Mouse (Mus musculus): Measurements from ENCODE around the gene Isg20. TPM values are rescaled to one million over a fixed set of nuclear protein-coding genes. Genes with fewer than 3 reads are reported as not detected.

The Isg20 gene
- polyA plus RNA-seq, 1 experiment from 2014 or later, result 4.5 TPM

DNA sequence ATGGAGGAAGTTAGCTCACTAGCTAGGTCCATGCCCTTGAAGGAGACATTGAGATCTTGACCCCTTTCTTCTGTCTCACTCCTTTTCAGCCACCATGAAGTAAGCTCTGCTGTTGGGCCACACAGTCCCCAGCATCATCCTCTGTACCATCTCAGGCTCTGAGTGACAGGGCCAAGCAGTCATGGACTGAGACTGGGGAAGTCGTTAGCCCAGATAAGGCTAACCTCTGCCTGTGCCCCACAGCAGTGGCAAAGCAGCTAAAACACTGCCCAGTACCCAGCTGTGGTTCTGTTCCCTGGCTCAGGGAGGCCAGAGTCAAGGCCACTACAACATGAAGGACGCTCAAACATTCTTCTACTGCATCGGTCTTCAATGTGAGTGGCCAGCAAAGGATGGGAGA, 14.0 kb downstream of the Isg20 start:
- ATAC-seq, result no peak
- no peak overlapping the region for H3K4me2 ChIP-seq (replicated peaks)
- no peaks in the 10 kb centered on the region for H3K9me3 ChIP-seq
- WGBS, result 76% methylated on average over 3 of the region's 3 CpGs
- no peak overlapping the region for H3K9ac ChIP-seq
- no peaks in the 10 kb centered on the region for H3K27me3 ChIP-seq (replicated peaks)
- no peak overlapping the region for H3K4me3 ChIP-seq (replicated peaks)
- H3K27ac ChIP-seq, result no peak overlapping the region
- H3K4me1 ChIP-seq (replicated peaks), result no peaks in the 10 kb centered on the region
- no peaks in the 10 kb centered on the region for H3K36me3 ChIP-seq

DNA sequence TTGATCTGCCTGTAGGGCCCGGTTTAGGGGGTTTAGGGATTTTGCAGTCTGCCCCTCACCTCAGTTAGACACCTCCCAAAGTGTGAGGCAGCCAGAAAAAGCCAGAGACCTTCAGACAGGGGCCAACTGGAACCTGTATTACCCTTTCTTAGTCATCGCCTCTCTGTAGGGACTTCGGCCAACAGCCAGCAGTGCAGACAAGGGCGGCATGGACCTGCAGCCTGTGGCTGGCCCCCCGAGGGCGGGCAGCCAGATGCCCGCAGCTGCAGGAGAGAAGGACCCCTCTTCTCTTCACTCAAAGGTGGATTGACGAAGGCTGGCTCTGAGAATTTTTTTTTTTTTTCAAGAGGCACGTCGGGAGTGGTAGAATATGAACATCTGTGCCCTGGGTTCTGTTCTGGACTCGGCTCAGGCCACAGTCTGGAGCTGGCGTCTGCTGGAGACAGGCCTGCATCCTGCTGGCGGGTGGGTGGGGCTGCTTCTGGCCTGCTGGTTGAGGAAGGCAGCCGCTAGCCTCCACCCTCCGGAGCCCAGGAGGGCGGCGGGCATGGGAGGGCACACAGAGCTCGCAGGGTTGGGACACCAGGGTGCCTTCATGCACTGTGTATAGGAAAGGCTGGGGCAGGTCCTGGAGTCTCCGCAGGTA, 25.9 kb downstream of the Isg20 start:
- no peaks in the 10 kb centered on the region for H3K36me3 ChIP-seq
- no peak overlapping the region for H3K9ac ChIP-seq
- H3K4me2 ChIP-seq (replicated peaks), result no peak overlapping the region
- H3K9me3 ChIP-seq, result no peaks in the 10 kb centered on the region
- no peak overlapping the region for H3K27ac ChIP-seq
- no peaks in the 10 kb centered on the region for H3K27me3 ChIP-seq (replicated peaks)
- no peak overlapping the region for H3K4me3 ChIP-seq (replicated peaks)
- WGBS, result 63% methylated on average over 19 of the region's 19 CpGs
- no peak for ATAC-seq
- H3K4me1 ChIP-seq (replicated peaks), result no peaks in the 10 kb centered on the region

- Histone ChIP-seq H3K9ac (no peak overlapping the region), H3K27me3 (replicated peaks) (no peaks in the 10 kb centered on the region), H3K27ac (no peak overlapping the region), H3K9me3 (no peaks in the 10 kb centered on the region), H3K4me3 (replicated peaks) (no peak overlapping the region), H3K4me2 (replicated peaks) (no peak overlapping the region), H3K4me1 (replicated peaks) (no peaks in the 10 kb centered on the region), H3K36me3 (no peaks in the 10 kb centered on the region)
- WGBS, result 82% methylated on average over 3 of the region's 3 CpGs
- no peak for ATAC-seq
These were observed 27.7 kb downstream of the Isg20 start for GRCm38 (mm10) chr7:78940971-78941370.

DNA sequence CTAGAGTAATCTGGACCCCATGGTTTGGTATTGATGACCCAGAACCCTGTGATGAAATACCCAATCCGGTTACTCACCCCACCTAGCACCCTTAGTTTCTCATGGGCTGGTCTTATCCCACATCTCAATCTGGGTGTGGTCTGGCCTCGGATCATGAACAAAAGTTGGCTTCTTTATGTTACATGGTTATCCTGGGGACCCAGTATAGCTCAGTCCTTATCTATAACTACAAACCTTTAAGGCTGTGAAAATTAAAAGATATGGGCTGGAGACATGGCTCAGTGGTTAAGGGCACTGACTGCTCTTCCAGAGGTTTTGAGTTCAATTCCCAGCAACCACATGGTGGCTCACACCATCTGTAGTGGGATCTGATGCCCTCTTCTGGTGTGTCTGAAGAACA, 29.3 kb downstream of the Isg20 start:
- Histone ChIP-seq H3K4me3 (replicated peaks) (no peak overlapping the region), H3K4me1 (replicated peaks) (no peaks in the 10 kb centered on the region), H3K27ac (no peak overlapping the region), H3K9ac (no peak overlapping the region), H3K27me3 (replicated peaks) (no peaks in the 10 kb centered on the region), H3K4me2 (replicated peaks) (no peak overlapping the region), H3K36me3 (no peaks in the 10 kb centered on the region), H3K9me3 (no peaks in the 10 kb centered on the region)
- ATAC-seq, result no peak
- 81% methylated on average over 2 of the region's 2 CpGs for WGBS

DNA sequence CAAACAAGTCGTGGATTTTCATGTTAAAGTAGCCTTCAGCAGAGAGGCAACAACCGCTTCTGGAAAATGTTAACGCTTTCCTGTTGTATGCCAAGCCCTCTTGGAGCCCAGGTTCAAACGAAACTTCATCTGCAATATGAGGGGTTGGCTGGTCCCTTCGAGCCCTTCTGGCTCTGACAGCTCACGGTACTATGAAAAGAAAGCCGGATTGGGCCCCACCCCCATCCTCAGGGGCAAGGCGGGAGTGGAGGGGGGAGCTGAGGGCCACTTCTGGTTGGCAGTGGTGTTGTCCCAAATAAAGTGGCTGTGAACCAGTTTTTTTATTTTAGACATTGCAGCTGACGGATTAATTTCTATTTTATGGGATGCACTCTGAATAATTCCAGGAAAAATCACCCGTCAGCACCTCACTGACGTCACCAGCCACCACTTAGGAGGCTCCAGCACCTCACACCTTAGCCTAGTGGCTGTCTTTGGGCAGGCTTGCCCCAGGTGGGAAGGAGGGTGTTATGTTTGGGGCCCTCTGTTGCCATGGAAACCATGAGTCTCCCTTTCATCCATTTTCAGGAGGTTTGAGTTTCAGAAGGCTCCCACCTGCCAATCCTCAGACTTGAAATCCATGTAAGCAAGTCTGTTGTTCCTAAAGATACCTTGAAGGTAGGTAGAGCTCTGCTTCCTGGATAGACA, 40.8 kb downstream of the Isg20 start:
- Histone ChIP-seq H3K4me2 (replicated peaks) (no peak overlapping the region), H3K9ac (no peak overlapping the region), H3K9me3 (no peaks in the 10 kb centered on the region), H3K4me3 (replicated peaks) (no peak overlapping the region), H3K4me1 (replicated peaks) (no peaks in the 10 kb centered on the region), H3K27ac (no peak overlapping the region), H3K27me3 (replicated peaks) (no peaks in the 10 kb centered on the region), H3K36me3 (no peaks in the 10 kb centered on the region)
- 23% methylated on average over 11 of the region's 11 CpGs for WGBS
- no peak for ATAC-seq

- Histone ChIP-seq H3K4me3 (replicated peaks) (no peak overlapping the region), H3K4me1 (replicated peaks) (no peaks in the 10 kb centered on the region), H3K9me3 (no peaks in the 10 kb centered on the region), H3K36me3 (no peaks in the 10 kb centered on the region), H3K9ac (no peak overlapping the region), H3K27ac (no peak overlapping the region), H3K4me2 (replicated peaks) (no peak overlapping the region), H3K27me3 (replicated peaks) (no peaks in the 10 kb centered on the region)
- 70% methylated on average over 6 of the region's 6 CpGs for WGBS
- no peak for ATAC-seq
These were observed 41.4 kb downstream of the Isg20 start for GRCm38 (mm10) chr7:78954619-78955018.

- 86% methylated on average over 6 of the region's 6 CpGs for WGBS
- Histone ChIP-seq H3K36me3 (no peaks in the 10 kb centered on the region), H3K27me3 (replicated peaks) (no peaks in the 10 kb centered on the region), H3K9me3 (no peaks in the 10 kb centered on the region), H3K4me3 (replicated peaks) (no peak overlapping the region), H3K4me1 (replicated peaks) (no peaks in the 10 kb centered on the region), H3K27ac (no peak overlapping the region), H3K4me2 (replicated peaks) (no peak overlapping the region), H3K9ac (no peak overlapping the region)
- ATAC-seq, result no peak
These were observed 41.9 kb downstream of the Isg20 start for GRCm38 (mm10) chr7:78955086-78955485.

DNA sequence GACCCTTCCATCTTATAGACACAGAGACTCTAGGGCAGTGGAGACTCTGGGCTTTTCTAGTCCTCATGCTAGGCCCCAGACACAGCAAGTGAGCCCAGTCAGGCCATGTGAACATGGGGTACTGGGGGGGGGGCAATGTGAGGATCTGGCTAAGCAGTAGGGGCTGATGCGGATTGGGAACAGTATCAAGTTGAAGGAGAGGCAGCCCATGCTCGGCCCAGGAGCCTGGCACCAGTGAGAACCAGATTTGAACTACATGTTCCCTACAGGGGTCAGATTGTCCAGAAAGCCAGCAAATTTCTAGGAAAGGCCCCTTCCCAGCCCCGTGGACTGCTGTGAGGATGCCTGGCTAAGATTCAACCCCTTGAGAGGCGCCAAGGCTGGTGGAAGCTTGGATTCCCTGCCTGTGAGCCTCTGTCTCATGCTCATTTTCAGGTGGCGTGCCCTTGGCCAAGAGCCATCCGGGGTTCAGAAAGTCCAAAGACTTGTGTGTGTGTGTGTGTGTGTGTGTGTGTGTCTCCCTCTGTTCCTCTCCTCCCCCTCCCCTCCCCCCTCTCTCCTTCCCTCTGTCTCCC, 45.4 kb downstream of the Isg20 start:
- Histone ChIP-seq H3K9me3 (no peaks in the 10 kb centered on the region), H3K4me2 (replicated peaks) (no peak overlapping the region), H3K27me3 (replicated peaks) (no peaks in the 10 kb centered on the region), H3K9ac (no peak overlapping the region), H3K27ac (no peak overlapping the region), H3K4me1 (replicated peaks) (no peaks in the 10 kb centered on the region), H3K36me3 (no peaks in the 10 kb centered on the region), H3K4me3 (replicated peaks) (no peak overlapping the region)
- 74% methylated on average over 6 of the region's 6 CpGs for WGBS
- ATAC-seq, result no peak

GRCm38 (mm10) chr7:78963891-78964290, 50.7 kb downstream of the Isg20 start:
- 88% methylated on average over 3 of the region's 3 CpGs for WGBS
- no peak overlapping the region for H3K27ac ChIP-seq
- no peaks in the 10 kb centered on the region for H3K9me3 ChIP-seq
- H3K4me3 ChIP-seq (replicated peaks), result no peak overlapping the region
- ATAC-seq, result no peak
- H3K27me3 ChIP-seq (replicated peaks), result no peaks in the 10 kb centered on the region
- no peaks in the 10 kb centered on the region for H3K36me3 ChIP-seq
- H3K9ac ChIP-seq, result no peak overlapping the region
- no peaks in the 10 kb centered on the region for H3K4me1 ChIP-seq (replicated peaks)
- H3K4me2 ChIP-seq (replicated peaks), result no peak overlapping the region

Other genes with a start within 250 kb of the Isg20 start
- gene Ntrk3, start 175.4 kb upstream of the Isg20 start, polyA plus RNA-seq (2015; fragmentation: Nextera tagmentation; extraction: Ambion mirVana), result 2.3 and 2.9 TPM in 2 replicates
- 58.9 and 63.7 TPM in 2 replicates for gene Mrps11, start 130.3 kb upstream of the Isg20 start, polyA plus RNA-seq (2015; fragmentation: Nextera tagmentation; extraction: Ambion mirVana)
- 85.0 and 88.6 TPM in 2 replicates for gene Mrpl46, start 129.9 kb upstream of the Isg20 start, polyA plus RNA-seq (2015; fragmentation: Nextera tagmentation; extraction: Ambion mirVana)
- 15.1 and 15.7 TPM in 2 replicates for gene Det1, start 66.2 kb upstream of the Isg20 start, polyA plus RNA-seq (2015; fragmentation: Nextera tagmentation; extraction: Ambion mirVana)
- gene Aen, start 17.6 kb upstream of the Isg20 start, polyA plus RNA-seq (2015; fragmentation: Nextera tagmentation; extraction: Ambion mirVana), result 35.6 and 40.6 TPM in 2 replicates
- 0.49 and 0.51 TPM in 2 replicates for gene Acan, start 140.1 kb downstream of the Isg20 start, polyA plus RNA-seq (2015; fragmentation: Nextera tagmentation; extraction: Ambion mirVana)
- 2.1 and 2.6 TPM in 2 replicates for gene Hapln3, start 217.6 kb downstream of the Isg20 start, polyA plus RNA-seq (2015; fragmentation: Nextera tagmentation; extraction: Ambion mirVana)
- gene Mfge8, start 235.6 kb downstream of the Isg20 start, polyA plus RNA-seq (2015; fragmentation: Nextera tagmentation; extraction: Ambion mirVana), result 172 and 174 TPM in 2 replicates

Data from intestine, embryonic 15.5 days (tissue).